Mouse (Mus musculus) lung, embryonic 16.5 days (tissue): ENCODE data around the gene Hist1h2bc. TPM values are rescaled to one million over a fixed set of nuclear protein-coding genes. Genes with fewer than 3 reads are reported as not detected.

Source experiments
- ATAC-seq: fragments of 200-750 bp; cut with Nextera tagmentation; 2 replicates; pipeline ENCODE4 v1.8.0; 2017; ENCODE audit warnings: low read depth, mild to moderate bottlenecking, moderate library complexity
- H3K27ac ChIP-seq: fragments of 300-500 bp; sonication (generic); 2 replicates; pipeline ENCODE4 v1.5.1; 2014; ENCODE audit warnings: mild to moderate bottlenecking, control low read depth, low read length
- H3K27me3 ChIP-seq: fragments of 300-500 bp; sonication (generic); 2 replicates; pipeline ENCODE4 v1.6.1; 2014; ENCODE audit warnings: low read depth, low read length, mixed read lengths; ENCODE audit not compliant: control insufficient read depth, insufficient read depth
- H3K36me3 ChIP-seq: fragments of 300-500 bp; sonication (generic); 2 replicates; pipeline ENCODE4 v1.6.1; 2014; ENCODE audit warnings: low read length; ENCODE audit not compliant: control insufficient read depth, insufficient read depth
- H3K4me1 ChIP-seq: fragments of 300-500 bp; sonication (generic); replicated peaks from 2 replicates; pipeline ENCODE4 v1.6.1; 2014; ENCODE audit warnings: low read length, mixed read lengths; ENCODE audit not compliant: control insufficient read depth, insufficient read depth
- H3K4me2 ChIP-seq: fragments of 300-500 bp; sonication (generic); 2 replicates; pipeline ENCODE4 v1.6.1; 2014; ENCODE audit warnings: low read depth, low read length, control low read depth
- H3K4me3 ChIP-seq: fragments of 300-500 bp; sonication (generic); 2 replicates; pipeline ENCODE4 v1.5.1; 2014; ENCODE audit warnings: mild to moderate bottlenecking, low read length, control low read depth
- H3K9ac ChIP-seq: fragments of 300-500 bp; sonication (generic); 2 replicates; pipeline ENCODE4 v1.6.1; 2014; ENCODE audit warnings: low read length, control low read depth
- H3K9me3 ChIP-seq: fragments of 300-500 bp; sonication (generic); 2 replicates; pipeline ENCODE4 v1.6.1; 2016; ENCODE audit warnings: low read length; ENCODE audit not compliant: control insufficient read depth
- WGBS: fragments of 180-500 bp; shearing (Covaris S2); extraction: QIAGEN DNeasy Blood & Tissue Kit; methylation state at CpG from one replicate; pipeline ENCODE4 v1.1.7; 2014; 5-methylcytosine and 5-hydroxymethylcytosine counted together
- microRNA-seq: library from miRNA; unstranded; fragments of <30 nt; microRNA quantifications from one replicate; pipeline ENCODE4, GENCODE M21; 2016
- polyA plus RNA-seq: library from polyadenylated mRNA; unstranded; fragments of >200 nt; fragmentation: Nextera tagmentation; extraction: Ambion mirVana; gene quantifications from 2 replicates; pipeline ENCODE4 v1.2.1, GENCODE M21; 2015

Hist1h2bc gene
- polyA plus RNA-seq, 1 experiment from 2014 or later = 66.1 TPM

DNA sequence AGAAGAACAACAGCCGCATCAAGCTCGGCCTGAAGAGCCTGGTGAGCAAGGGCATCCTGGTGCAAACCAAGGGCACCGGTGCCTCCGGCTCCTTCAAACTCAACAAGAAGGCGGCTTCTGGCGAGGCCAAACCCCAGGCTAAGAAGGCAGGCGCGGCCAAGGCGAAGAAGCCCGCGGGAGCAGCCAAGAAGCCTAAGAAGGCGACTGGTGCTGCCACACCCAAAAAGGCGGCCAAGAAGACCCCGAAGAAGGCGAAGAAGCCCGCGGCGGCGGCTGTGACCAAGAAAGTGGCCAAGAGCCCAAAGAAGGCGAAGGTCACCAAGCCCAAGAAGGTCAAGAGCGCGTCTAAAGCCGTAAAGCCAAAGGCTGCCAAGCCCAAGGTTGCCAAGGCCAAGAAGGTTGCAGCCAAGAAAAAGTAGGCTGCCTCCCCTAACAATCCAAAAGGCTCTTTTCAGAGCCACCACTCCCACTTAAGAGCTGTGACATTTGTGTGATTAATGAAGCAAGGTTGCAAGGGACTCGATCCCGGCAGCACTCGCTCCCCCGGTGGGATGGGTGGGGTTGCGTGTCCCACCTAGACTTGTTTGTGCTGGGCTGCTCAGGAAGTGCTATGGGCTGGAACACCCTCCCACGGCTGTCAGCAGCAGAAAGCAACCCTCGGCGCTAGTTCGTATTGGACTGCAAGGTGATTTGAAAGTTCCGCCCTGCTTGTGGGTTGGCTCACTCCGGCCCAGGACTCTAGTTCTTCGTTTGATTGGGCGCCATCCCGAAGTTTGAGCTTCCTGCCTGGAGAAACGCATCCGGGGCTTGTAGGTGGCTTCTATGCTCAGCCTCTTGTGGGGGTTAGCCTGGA is 55.3 kb downstream of the Hist1h2bc start:
- peak; percentile 89 for ATAC-seq

DNA sequence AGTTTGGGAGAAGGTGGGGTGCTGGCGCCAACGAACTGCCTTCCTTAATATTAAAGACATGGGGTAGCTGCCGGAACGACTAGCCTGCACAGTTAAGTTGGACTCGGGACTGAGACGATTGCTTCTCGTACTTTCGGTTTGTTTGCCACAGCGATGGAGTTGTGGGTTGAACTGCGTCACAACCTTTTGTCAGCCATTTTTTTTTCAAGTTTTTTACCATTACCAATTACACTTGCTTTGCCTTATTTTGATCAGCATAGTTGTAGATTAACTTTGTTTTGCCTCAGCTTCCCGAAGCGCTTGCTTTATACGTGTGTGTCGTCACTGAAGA is 55.9 kb downstream of the Hist1h2bc start:
- Histone ChIP-seq H3K27ac (peak overlapping the region; percentile 100), H3K9ac (peak overlapping the region; percentile 92), H3K36me3 (no peaks in the 10 kb centered on the region), H3K4me1 (peaks cover 15% of the 10 kb centered on the region), H3K9me3 (no peaks in the 10 kb centered on the region), H3K27me3 (no peaks in the 10 kb centered on the region), H3K4me3 (peak overlapping the region; percentile 71), H3K4me2 (peak overlapping the region; percentile 92)
- WGBS = under 1% methylated on average over 14 of the region's 14 CpGs
- no peak for ATAC-seq

More for the DNA sequence above, 55.3 kb downstream of the Hist1h2bc start:
- peak overlapping the region; percentile 71 for H3K4me3 ChIP-seq
- no peaks in the 10 kb centered on the region for H3K27me3 ChIP-seq
- H3K27ac ChIP-seq = peak overlapping the region; percentile 100
- peaks cover 15% of the 10 kb centered on the region for H3K4me1 ChIP-seq
- H3K4me2 ChIP-seq = peak overlapping the region; percentile 92
- H3K9ac ChIP-seq = peak overlapping the region; percentile 92
- WGBS = under 1% methylated on average over 39 of the region's 39 CpGs
- no peaks in the 10 kb centered on the region for H3K9me3 ChIP-seq
- no peaks in the 10 kb centered on the region for H3K36me3 ChIP-seq

- no peaks in the 10 kb centered on the region for H3K9me3 ChIP-seq
Measured at GRCm38 (mm10) chr13:23740256-23740840, 56.3 kb downstream of the Hist1h2bc start.

DNA sequence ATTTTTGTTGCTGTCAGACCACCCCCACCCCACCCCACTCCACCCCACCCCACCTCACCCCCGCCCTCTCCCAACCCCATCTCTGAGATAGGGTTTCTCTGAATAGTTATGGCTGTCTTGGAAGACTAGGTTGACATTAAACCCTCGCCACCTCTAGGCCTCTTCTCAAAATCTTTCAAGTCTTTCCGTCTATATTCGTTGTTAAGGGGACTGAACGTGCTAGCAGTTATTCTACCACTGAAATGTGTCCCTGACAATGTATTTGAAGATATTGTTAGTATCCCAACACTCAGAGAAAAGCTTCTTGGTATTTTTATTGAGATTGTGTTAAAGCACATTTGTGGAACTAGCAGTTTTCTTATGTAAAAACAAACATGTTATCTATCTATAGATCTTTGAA is 56.9 kb downstream of the Hist1h2bc start:
- H3K9ac ChIP-seq = no peak overlapping the region
- peak overlapping the region; percentile 92 for H3K4me2 ChIP-seq
- no peaks in the 10 kb centered on the region for H3K36me3 ChIP-seq
- no peaks in the 10 kb centered on the region for H3K27me3 ChIP-seq
- peak overlapping the region; percentile 100; the same call in 1 of the 2 replicates for H3K27ac ChIP-seq
- 47% methylated on average over 5 of the region's 5 CpGs for WGBS
- peaks cover 15% of the 10 kb centered on the region for H3K4me1 ChIP-seq
- ATAC-seq = no peak
- H3K9me3 ChIP-seq = no peaks in the 10 kb centered on the region
- peak overlapping the region; percentile 71; the same call in 1 of the 2 replicates for H3K4me3 ChIP-seq

More at GRCm38 (mm10) chr13:23740256-23740840, 56.3 kb downstream of the Hist1h2bc start:
- ATAC-seq = no peak
- peaks cover 15% of the 10 kb centered on the region for H3K4me1 ChIP-seq
- H3K4me2 ChIP-seq = peak overlapping the region; percentile 92
- H3K36me3 ChIP-seq = no peaks in the 10 kb centered on the region
- H3K27me3 ChIP-seq = no peaks in the 10 kb centered on the region
- H3K9ac ChIP-seq = peak overlapping the region; percentile 92
- peak overlapping the region; percentile 100 for H3K27ac ChIP-seq
- WGBS = 17% methylated on average over 13 of the region's 13 CpGs
- peak overlapping the region; percentile 71 for H3K4me3 ChIP-seq

DNA sequence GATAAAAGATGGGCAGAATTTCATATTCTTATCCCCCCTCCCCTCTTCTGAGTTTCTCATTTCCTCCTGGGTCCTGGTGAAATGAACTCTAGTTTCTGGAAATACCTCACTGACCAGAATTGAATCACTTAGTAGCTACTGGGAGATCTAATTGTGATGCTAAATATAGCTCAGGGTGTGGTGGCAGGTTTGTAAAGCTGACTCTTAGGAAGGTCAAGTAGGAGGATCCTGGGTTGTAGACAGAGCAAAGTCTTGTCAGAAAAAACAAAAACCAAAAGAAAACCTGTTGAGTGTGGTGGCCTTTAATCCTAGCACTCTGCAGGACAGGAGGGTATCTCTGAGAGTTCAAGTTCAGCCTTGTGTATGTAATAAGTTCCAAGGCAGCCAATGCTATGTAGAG is 58.0 kb downstream of the Hist1h2bc start:
- Histone ChIP-seq H3K4me1 (peaks cover 15% of the 10 kb centered on the region), H3K27me3 (no peaks in the 10 kb centered on the region), H3K27ac (0 out of 2 replicates have a peak overlapping the region, but pooled peaks have one; percentile 6), H3K9me3 (no peaks in the 10 kb centered on the region), H3K36me3 (no peaks in the 10 kb centered on the region), H3K4me3 (no peak overlapping the region), H3K4me2 (no peak overlapping the region), H3K9ac (no peak overlapping the region)
- ATAC-seq = no peak

Small RNA genes within 50 kb of the gene (microRNA-seq; reads per million reads assigned to microRNA genes)
- gene Gm44350 = not detected

Other genes with a start within 250 kb of the Hist1h2bc start
- gene Btn1a1, start 218.3 kb upstream of the Hist1h2bc start, polyA plus RNA-seq = 0.06 and 0.10 TPM in 2 replicates
- 0.20 and 0.28 TPM in 2 replicates for gene Btn2a2, start 195.3 kb upstream of the Hist1h2bc start, polyA plus RNA-seq
- 4.3 and 8.4 TPM in 2 replicates for gene Hist1h4h, start 153.1 kb upstream of the Hist1h2bc start, polyA plus RNA-seq
- 7.1 and 8.0 TPM in 2 replicates for gene Hist1h2af, start 150.3 kb upstream of the Hist1h2bc start, polyA plus RNA-seq
- 5.6 and 6.2 TPM in 2 replicates for gene Hist1h3g, start 148.8 kb upstream of the Hist1h2bc start, polyA plus RNA-seq
- 1.3 and 2.0 TPM in 2 replicates for gene Hist1h2bh, start 140.8 kb upstream of the Hist1h2bc start, polyA plus RNA-seq
- gene Hist1h3f, start 140.1 kb upstream of the Hist1h2bc start, polyA plus RNA-seq = 0.49 and 0.93 TPM in 2 replicates
- 0.78 and 2.4 TPM in 2 replicates for gene Hist1h4f, start 132.6 kb upstream of the Hist1h2bc start, polyA plus RNA-seq
- gene Hist1h1d, start 130.9 kb upstream of the Hist1h2bc start, polyA plus RNA-seq = 0.58 and 0.79 TPM in 2 replicates
- 4.9 and 7.8 TPM in 2 replicates for gene Hist1h3e, start 121.8 kb upstream of the Hist1h2bc start, polyA plus RNA-seq
- 71.9 and 83.6 TPM in 2 replicates for gene Hist1h2ae, start 113.0 kb upstream of the Hist1h2bc start, polyA plus RNA-seq
- 13.6 and 15.8 TPM in 2 replicates for gene Hist1h2bg, start 112.8 kb upstream of the Hist1h2bc start, polyA plus RNA-seq
- gene Hist1h2bf, start 110.0 kb upstream of the Hist1h2bc start, polyA plus RNA-seq = 4.8 and 6.8 TPM in 2 replicates
- 2.9 and 3.4 TPM in 2 replicates for gene Hist1h2ad, start 109.8 kb upstream of the Hist1h2bc start, polyA plus RNA-seq
- gene Hist1h3d, start 108.4 kb upstream of the Hist1h2bc start, polyA plus RNA-seq = 7.4 and 9.5 TPM in 2 replicates
- 130 and 135 TPM in 2 replicates for gene Hist1h4d, start 102.6 kb upstream of the Hist1h2bc start, polyA plus RNA-seq
- gene Hist1h2be, start 63.1 kb upstream of the Hist1h2bc start, polyA plus RNA-seq = 3.3 and 3.4 TPM in 2 replicates
- 20.3 and 21.3 TPM in 2 replicates for gene Hist1h1e, start 61.6 kb upstream of the Hist1h2bc start, polyA plus RNA-seq
- 2.2 and 2.3 TPM in 2 replicates for gene Hist1h2ac, start 251 bp upstream of the Hist1h2bc start, polyA plus RNA-seq
- gene Hist1h1t, start 11.6 kb downstream of the Hist1h2bc start, polyA plus RNA-seq = 0.16 and 0.48 TPM in 2 replicates
- 6.2 and 6.6 TPM in 2 replicates for gene Hist1h4c, start 14.3 kb downstream of the Hist1h2bc start, polyA plus RNA-seq
- gene Hfe, start 26.7 kb downstream of the Hist1h2bc start, polyA plus RNA-seq = 11.2 and 13.7 TPM in 2 replicates
- gene Hist1h1c, start 54.6 kb downstream of the Hist1h2bc start, polyA plus RNA-seq = 36.9 and 37.8 TPM in 2 replicates
- 5.9 and 9.7 TPM in 2 replicates for gene Hist1h3c, start 61.4 kb downstream of the Hist1h2bc start, polyA plus RNA-seq
- gene Hist1h2bb, start 62.5 kb downstream of the Hist1h2bc start, polyA plus RNA-seq = 4.0 and 4.9 TPM in 2 replicates
- 33.4 and 44.6 TPM in 2 replicates for gene Hist1h2ab, start 66.9 kb downstream of the Hist1h2bc start, polyA plus RNA-seq
- 13.3 and 14.0 TPM in 2 replicates for gene Hist1h3b, start 68.1 kb downstream of the Hist1h2bc start, polyA plus RNA-seq
- 5.1 and 6.6 TPM in 2 replicates for gene Hist1h4b, start 72.8 kb downstream of the Hist1h2bc start, polyA plus RNA-seq
- gene Hist1h4a, start 77.0 kb downstream of the Hist1h2bc start, polyA plus RNA-seq = 1.2 TPM in 1 of 2 replicates, not detected in the other
- 4.2 and 5.5 TPM in 2 replicates for gene Hist1h3a, start 78.2 kb downstream of the Hist1h2bc start, polyA plus RNA-seq
- gene Hist1h1a, start 79.5 kb downstream of the Hist1h2bc start, polyA plus RNA-seq = 2.1 and 4.3 TPM in 2 replicates
- not detected in 2 replicates for gene Trim38, start 85.7 kb downstream of the Hist1h2bc start, polyA plus RNA-seq
- gene Slc17a2, start 122.8 kb downstream of the Hist1h2bc start, polyA plus RNA-seq = not detected in 2 replicates
- gene Slc17a3, start 155.2 kb downstream of the Hist1h2bc start, polyA plus RNA-seq = not detected in 2 replicates
- not detected in 2 replicates for gene Slc17a1, start 183.6 kb downstream of the Hist1h2bc start, polyA plus RNA-seq
- not detected in 2 replicates for gene Slc17a4, start 230.8 kb downstream of the Hist1h2bc start, polyA plus RNA-seq
- not detected in 2 replicates for gene Hist1h2ba, start 250.0 kb downstream of the Hist1h2bc start, polyA plus RNA-seq